Mouse (Mus musculus) limb, embryonic 13.5 days (tissue): ENCODE measurements around the gene Apopt1. TPM values are rescaled to one million over a fixed set of nuclear protein-coding genes. Genes with fewer than 3 reads are reported as not detected.
A peak's percentile ranks its signal among the peaks of the same experiment; 100 is the strongest.

ENCODE experiments used
- ATAC-seq: fragments of 200-750 bp; cut with Nextera tagmentation; 2 replicates; pipeline ENCODE4 v1.8.0; 2017; ENCODE audit warnings: low read depth, moderate number of reproducible peaks, moderate TSS enrichment; ENCODE audit not compliant: low FRiP score
- H3K27ac ChIP-seq: fragments of 300-500 bp; sonication (generic); 2 replicates; pipeline ENCODE4 v1.5.1; 2015; ENCODE audit warnings: inconsistent platforms, mild to moderate bottlenecking, moderate library complexity
- H3K27me3 ChIP-seq: fragments of 300-500 bp; sonication (generic); 2 replicates; pipeline ENCODE4 v1.6.1; 2015; ENCODE audit warnings: mild to moderate bottlenecking, inconsistent platforms
- H3K36me3 ChIP-seq: fragments of 300-500 bp; sonication (generic); 2 replicates; pipeline ENCODE4 v1.6.1; 2015; ENCODE audit warnings: inconsistent platforms, mild to moderate bottlenecking, moderate library complexity
- H3K4me1 ChIP-seq: fragments of 300-500 bp; sonication (generic); 2 replicates; pipeline ENCODE4 v1.6.1; 2015; ENCODE audit warnings: inconsistent platforms
- H3K4me2 ChIP-seq: fragments of 300-500 bp; sonication (generic); replicated peaks from 2 replicates; pipeline ENCODE4 v1.6.1; 2015; ENCODE audit warnings: inconsistent platforms, mild to moderate bottlenecking, moderate library complexity
- H3K4me3 ChIP-seq: fragments of 300-500 bp; sonication (generic); 2 replicates; pipeline ENCODE4 v1.5.1; 2015; ENCODE audit warnings: moderate library complexity, mild to moderate bottlenecking, inconsistent platforms
- H3K9ac ChIP-seq: fragments of 300-500 bp; sonication (generic); 2 replicates; pipeline ENCODE4 v1.6.1; 2015; ENCODE audit warnings: mild to moderate bottlenecking, inconsistent platforms
- H3K9me3 ChIP-seq: fragments of 300-500 bp; sonication (generic); 2 replicates; pipeline ENCODE4 v1.6.1; 2016; ENCODE audit warnings: inconsistent platforms
- WGBS: fragments of 180-500 bp; shearing (Covaris S2); methylation state at CpG from one replicate; pipeline ENCODE4 v1.1.7; 2015; 5-methylcytosine and 5-hydroxymethylcytosine counted together
- polyA plus RNA-seq: library from polyadenylated mRNA; unstranded; fragments of >200 nt; fragmentation: Nextera tagmentation; extraction: Ambion mirVana; gene quantifications from 2 replicates; pipeline ENCODE4 v1.2.1, GENCODE M21; 2015

The Apopt1 gene
- polyA plus RNA-seq, 1 experiment from 2014 or later, result 60.8 TPM

- Histone ChIP-seq H3K4me1 (no peaks in the 10 kb centered on the region), H3K27ac (no peak overlapping the region), H3K4me3 (no peak overlapping the region), H3K9me3 (no peaks in the 10 kb centered on the region), H3K9ac (no peak overlapping the region), H3K27me3 (no peaks in the 10 kb centered on the region), H3K36me3 (peaks cover 5% of the 10 kb centered on the region), H3K4me2 (no peak overlapping the region)
- 9% methylated on average over 3 of the region's 3 CpGs for WGBS
- no peak for ATAC-seq
Observed at GRCm38 (mm10) chr12:111738754-111739153, 25.7 kb downstream of the Apopt1 start.

GRCm38 (mm10) chr12:111741338-111741737 is 28.3 kb downstream of the Apopt1 start:
- ATAC-seq, result no peak
- Histone ChIP-seq H3K4me3 (no peak overlapping the region), H3K27me3 (no peaks in the 10 kb centered on the region), H3K36me3 (no peaks in the 10 kb centered on the region), H3K27ac (no peak overlapping the region), H3K9me3 (no peaks in the 10 kb centered on the region), H3K9ac (no peak overlapping the region), H3K4me1 (peaks cover 7% of the 10 kb centered on the region), H3K4me2 (no peak overlapping the region)
- WGBS, result 43% methylated on average over 8 of the region's 8 CpGs

GRCm38 (mm10) chr12:111743419-111743818 is 30.4 kb downstream of the Apopt1 start:
- peaks cover 9% of the 10 kb centered on the region for H3K4me1 ChIP-seq
- peak overlapping the region; percentile 55; the same call in 1 of the 2 replicates for H3K27ac ChIP-seq
- 49% methylated on average over 2 of the region's 2 CpGs for WGBS
- H3K4me2 ChIP-seq, result no peak overlapping the region
- H3K27me3 ChIP-seq, result no peaks in the 10 kb centered on the region
- no peak overlapping the region for H3K4me3 ChIP-seq
- ATAC-seq, result peak; percentile 39; the same call in 1 of the 2 replicates
- no peaks in the 10 kb centered on the region for H3K9me3 ChIP-seq
- H3K36me3 ChIP-seq, result no peaks in the 10 kb centered on the region
- no peak overlapping the region for H3K9ac ChIP-seq

GRCm38 (mm10) chr12:111743981-111744423 is 30.9 kb downstream of the Apopt1 start:
- Histone ChIP-seq H3K4me3 (no peak overlapping the region), H3K36me3 (no peaks in the 10 kb centered on the region), H3K9me3 (no peaks in the 10 kb centered on the region), H3K4me2 (no peak overlapping the region), H3K9ac (no peak overlapping the region), H3K27me3 (no peaks in the 10 kb centered on the region), H3K27ac (peak overlapping the region; percentile 55; the same call in 1 of the 2 replicates), H3K4me1 (peaks cover 9% of the 10 kb centered on the region)
- no peak for ATAC-seq
- 83% methylated on average over 11 of the region's 11 CpGs for WGBS

- Histone ChIP-seq H3K9ac (no peak overlapping the region), H3K36me3 (no peaks in the 10 kb centered on the region), H3K4me3 (no peak overlapping the region), H3K27me3 (no peaks in the 10 kb centered on the region), H3K9me3 (no peaks in the 10 kb centered on the region), H3K4me1 (peaks cover 9% of the 10 kb centered on the region), H3K27ac (0 out of 2 replicates have a peak overlapping the region, but pooled peaks have one; percentile 49), H3K4me2 (no peak overlapping the region)
- no peak for ATAC-seq
- 79% methylated on average over 6 of the region's 6 CpGs for WGBS
Observed at GRCm38 (mm10) chr12:111745274-111745673, 32.2 kb downstream of the Apopt1 start.

GRCm38 (mm10) chr12:111746091-111746490 is 33.0 kb downstream of the Apopt1 start:
- Histone ChIP-seq H3K4me1 (peaks cover 9% of the 10 kb centered on the region), H3K4me3 (no peak overlapping the region), H3K9ac (no peak overlapping the region), H3K27me3 (no peaks in the 10 kb centered on the region), H3K27ac (0 out of 2 replicates have a peak overlapping the region, but pooled peaks have one; percentile 49), H3K9me3 (no peaks in the 10 kb centered on the region), H3K4me2 (0 out of 2 replicates have a peak overlapping the region, but pooled peaks have one; percentile 0), H3K36me3 (no peaks in the 10 kb centered on the region)
- ATAC-seq, result peak; percentile 71; the same call in 1 of the 2 replicates
- 47% methylated on average over 5 of the region's 5 CpGs for WGBS

GRCm38 (mm10) chr12:111747421-111747820 is 34.4 kb downstream of the Apopt1 start:
- H3K36me3 ChIP-seq, result no peaks in the 10 kb centered on the region
- no peak overlapping the region for H3K27ac ChIP-seq
- WGBS, result 82% methylated on average over 7 of the region's 7 CpGs
- no peak overlapping the region for H3K4me2 ChIP-seq
- no peak for ATAC-seq
- H3K4me3 ChIP-seq, result no peak overlapping the region
- peaks cover 9% of the 10 kb centered on the region for H3K4me1 ChIP-seq
- H3K9me3 ChIP-seq, result no peaks in the 10 kb centered on the region
- H3K27me3 ChIP-seq, result no peaks in the 10 kb centered on the region
- no peak overlapping the region for H3K9ac ChIP-seq

- H3K4me1 ChIP-seq, result peaks cover 8% of the 10 kb centered on the region
- H3K9me3 ChIP-seq, result no peaks in the 10 kb centered on the region
- H3K36me3 ChIP-seq, result no peaks in the 10 kb centered on the region
- H3K27me3 ChIP-seq, result no peaks in the 10 kb centered on the region
- WGBS, result 88% methylated on average over 3 of the region's 3 CpGs
- no peak overlapping the region for H3K27ac ChIP-seq
- no peak overlapping the region for H3K4me2 ChIP-seq
- no peak overlapping the region for H3K4me3 ChIP-seq
- no peak overlapping the region for H3K9ac ChIP-seq
- ATAC-seq, result no peak
Observed at GRCm38 (mm10) chr12:111750739-111751138, 37.7 kb downstream of the Apopt1 start.

- Histone ChIP-seq H3K4me2 (no peak overlapping the region), H3K4me1 (peaks cover 1% of the 10 kb centered on the region; the same call in 1 of the 2 replicates), H3K9ac (no peak overlapping the region), H3K27me3 (no peaks in the 10 kb centered on the region), H3K9me3 (no peaks in the 10 kb centered on the region), H3K4me3 (no peak overlapping the region), H3K36me3 (no peaks in the 10 kb centered on the region), H3K27ac (no peak overlapping the region)
- 91% methylated on average over 6 of the region's 6 CpGs for WGBS
- no peak for ATAC-seq
Observed at GRCm38 (mm10) chr12:111752491-111752890, 39.4 kb downstream of the Apopt1 start.

- H3K9me3 ChIP-seq, result no peaks in the 10 kb centered on the region
- no peak overlapping the region for H3K27ac ChIP-seq
- peaks cover 10% of the 10 kb centered on the region for H3K4me1 ChIP-seq
- no peak overlapping the region for H3K4me2 ChIP-seq
- ATAC-seq, result no peak
- no peak overlapping the region for H3K4me3 ChIP-seq
- no peaks in the 10 kb centered on the region for H3K36me3 ChIP-seq
- WGBS, result 57% methylated on average over 9 of the region's 9 CpGs
- H3K27me3 ChIP-seq, result no peaks in the 10 kb centered on the region
- H3K9ac ChIP-seq, result peak overlapping the region; percentile 21; the same call in 1 of the 2 replicates
Observed at GRCm38 (mm10) chr12:111753347-111753746, 40.3 kb downstream of the Apopt1 start.

GRCm38 (mm10) chr12:111754710-111755109 is 41.6 kb downstream of the Apopt1 start:
- H3K27ac ChIP-seq, result no peak overlapping the region
- no peaks in the 10 kb centered on the region for H3K36me3 ChIP-seq
- no peak overlapping the region for H3K4me3 ChIP-seq
- ATAC-seq, result no peak
- H3K27me3 ChIP-seq, result no peaks in the 10 kb centered on the region
- peaks cover 12% of the 10 kb centered on the region for H3K4me1 ChIP-seq
- no peak overlapping the region for H3K4me2 ChIP-seq
- no peaks in the 10 kb centered on the region for H3K9me3 ChIP-seq
- no peak overlapping the region for H3K9ac ChIP-seq

GRCm38 (mm10) chr12:111755231-111755630 is 42.2 kb downstream of the Apopt1 start:
- H3K4me2 ChIP-seq, result no peak overlapping the region
- 67% methylated on average over 2 of the region's 2 CpGs for WGBS
- H3K4me1 ChIP-seq, result peaks cover 17% of the 10 kb centered on the region
- no peak overlapping the region for H3K9ac ChIP-seq
- H3K4me3 ChIP-seq, result no peak overlapping the region
- no peak overlapping the region for H3K27ac ChIP-seq
- H3K27me3 ChIP-seq, result no peaks in the 10 kb centered on the region
- no peak for ATAC-seq
- no peaks in the 10 kb centered on the region for H3K9me3 ChIP-seq
- H3K36me3 ChIP-seq, result no peaks in the 10 kb centered on the region

GRCm38 (mm10) chr12:111756082-111756697 is 43.1 kb downstream of the Apopt1 start:
- 58% methylated on average over 4 of the region's 4 CpGs for WGBS
- no peaks in the 10 kb centered on the region for H3K36me3 ChIP-seq
- no peaks in the 10 kb centered on the region for H3K27me3 ChIP-seq
- no peak overlapping the region for H3K4me2 ChIP-seq
- H3K9ac ChIP-seq, result no peak overlapping the region
- no peak overlapping the region for H3K4me3 ChIP-seq
- ATAC-seq, result no peak
- H3K4me1 ChIP-seq, result peaks cover 27% of the 10 kb centered on the region
- no peaks in the 10 kb centered on the region for H3K9me3 ChIP-seq
- no peak overlapping the region for H3K27ac ChIP-seq
